Mouse (Mus musculus) embryonic facial prominence, embryonic 12.5 days (tissue): ENCODE results near the gene Oprd1. TPM values are rescaled to one million over a fixed set of nuclear protein-coding genes. Genes with fewer than 3 reads are reported as not detected.

Experiments used
- ATAC-seq: fragments of 200-750 bp; cut with Nextera tagmentation; 2 replicates; pipeline ENCODE4 v1.8.0; 2017; ENCODE audit not compliant: insufficient number of reproducible peaks, insufficient read depth, low FRiP score, low TSS enrichment
- H3K27ac ChIP-seq: fragments of 300-500 bp; sonication (generic); 2 replicates; pipeline ENCODE4 v1.5.1; 2016; ENCODE audit warnings: mild to moderate bottlenecking
- H3K27me3 ChIP-seq: fragments of 300-500 bp; sonication (generic); 2 replicates; pipeline ENCODE4 v1.6.1; 2016; ENCODE audit warnings: mild to moderate bottlenecking, moderate library complexity
- H3K36me3 ChIP-seq: fragments of 300-500 bp; sonication (generic); 2 replicates; pipeline ENCODE4 v1.6.1; 2016; ENCODE audit warnings: mild to moderate bottlenecking
- H3K4me1 ChIP-seq: fragments of 300-500 bp; sonication (generic); 2 replicates; pipeline ENCODE4 v1.6.1; 2016
- H3K4me2 ChIP-seq: fragments of 300-500 bp; sonication (generic); replicated peaks from 2 replicates; pipeline ENCODE4 v1.6.1; 2016; ENCODE audit warnings: mild to moderate bottlenecking, moderate library complexity
- H3K4me3 ChIP-seq: fragments of 300-500 bp; sonication (generic); 2 replicates; pipeline ENCODE4 v1.5.1; 2016; ENCODE audit warnings: mild to moderate bottlenecking
- H3K9ac ChIP-seq: fragments of 300-500 bp; sonication (generic); 2 replicates; pipeline ENCODE4 v1.6.1; 2016; ENCODE audit warnings: mild to moderate bottlenecking, moderate library complexity
- H3K9me3 ChIP-seq: fragments of 300-500 bp; sonication (generic); 2 replicates; pipeline ENCODE4 v1.6.1; 2016; ENCODE audit warnings: mild to moderate bottlenecking, moderate library complexity
- WGBS: fragments of 180-500 bp; shearing (Covaris S2); methylation state at CpG from one replicate; pipeline ENCODE4 v1.1.7; 2016; 5-methylcytosine and 5-hydroxymethylcytosine counted together
- polyA plus RNA-seq: library from polyadenylated mRNA; unstranded; fragments of >200 nt; fragmentation: Nextera tagmentation; extraction: Ambion mirVana; gene quantifications from 2 replicates; pipeline ENCODE4 v1.2.1, GENCODE M21; 2016

Gene Oprd1
- polyA plus RNA-seq, 1 experiment from 2014 or later: 0.52 TPM

GRCm38 (mm10) chr4:132066101-132066773 lies 78.0 kb downstream of the Oprd1 start:
- Histone ChIP-seq H3K4me2 (0 out of 2 replicates have a peak overlapping the region, but pooled peaks have one; percentile 4), H3K27me3 (no peaks in the 10 kb centered on the region), H3K27ac (no peak overlapping the region), H3K4me3 (no peak overlapping the region), H3K9me3 (no peaks in the 10 kb centered on the region), H3K9ac (no peak overlapping the region), H3K4me1 (peaks cover 14% of the 10 kb centered on the region; the same call in 1 of the 2 replicates), H3K36me3 (no peaks in the 10 kb centered on the region)
- no peak for ATAC-seq
- WGBS: 49% methylated on average over 10 of the region's 10 CpGs

- Histone ChIP-seq H3K9me3 (no peaks in the 10 kb centered on the region), H3K27ac (no peak overlapping the region), H3K4me3 (no peak overlapping the region), H3K4me2 (no peak overlapping the region), H3K27me3 (no peaks in the 10 kb centered on the region), H3K36me3 (no peaks in the 10 kb centered on the region), H3K9ac (no peak overlapping the region), H3K4me1 (peaks cover 14% of the 10 kb centered on the region; the same call in 1 of the 2 replicates)
- no peak for ATAC-seq
- 81% methylated on average over 3 of the region's 3 CpGs for WGBS
These were observed 78.7 kb downstream of the Oprd1 start for GRCm38 (mm10) chr4:132065578-132065977.

GRCm38 (mm10) chr4:132064550-132064949 lies 79.7 kb downstream of the Oprd1 start:
- no peak for ATAC-seq
- H3K9me3 ChIP-seq: no peaks in the 10 kb centered on the region
- H3K27ac ChIP-seq: no peak overlapping the region
- no peak overlapping the region for H3K4me3 ChIP-seq
- no peaks in the 10 kb centered on the region for H3K36me3 ChIP-seq
- no peak overlapping the region for H3K4me2 ChIP-seq
- no peak overlapping the region for H3K9ac ChIP-seq
- H3K4me1 ChIP-seq: peaks cover 14% of the 10 kb centered on the region; the same call in 1 of the 2 replicates
- 85% methylated on average over 5 of the region's 5 CpGs for WGBS
- no peaks in the 10 kb centered on the region for H3K27me3 ChIP-seq

GRCm38 (mm10) chr4:132062934-132063884 lies 81.1 kb downstream of the Oprd1 start:
- Histone ChIP-seq H3K9ac (no peak overlapping the region), H3K4me2 (no peak overlapping the region), H3K27me3 (no peaks in the 10 kb centered on the region), H3K27ac (no peak overlapping the region), H3K9me3 (no peaks in the 10 kb centered on the region), H3K4me1 (peaks cover 14% of the 10 kb centered on the region; the same call in 1 of the 2 replicates), H3K36me3 (no peaks in the 10 kb centered on the region), H3K4me3 (no peak overlapping the region)
- 71% methylated on average over 17 of the region's 17 CpGs for WGBS
- ATAC-seq: no peak

GRCm38 (mm10) chr4:132062289-132062688 lies 82.0 kb downstream of the Oprd1 start:
- no peaks in the 10 kb centered on the region for H3K27me3 ChIP-seq
- H3K36me3 ChIP-seq: no peaks in the 10 kb centered on the region
- H3K4me3 ChIP-seq: no peak overlapping the region
- no peak overlapping the region for H3K9ac ChIP-seq
- H3K4me2 ChIP-seq: no peak overlapping the region
- ATAC-seq: no peak
- no peak overlapping the region for H3K27ac ChIP-seq
- 46% methylated on average over 8 of the region's 8 CpGs for WGBS
- H3K9me3 ChIP-seq: no peaks in the 10 kb centered on the region
- H3K4me1 ChIP-seq: peaks cover 14% of the 10 kb centered on the region; the same call in 1 of the 2 replicates

Other genes with a start within 250 kb of the Oprd1 start
- gene Tmem200b, start 222.7 kb downstream of the Oprd1 start, polyA plus RNA-seq: 4.7 and 5.5 TPM in 2 replicates
- gene Gm10300, start 69.8 kb downstream of the Oprd1 start, polyA plus RNA-seq: not detected in 2 replicates
- 117 and 125 TPM in 2 replicates for gene Epb41, start 69.2 kb downstream of the Oprd1 start, polyA plus RNA-seq
- 131 and 140 TPM in 2 replicates for gene Ythdf2, start 67.8 kb upstream of the Oprd1 start, polyA plus RNA-seq
- gene Gmeb1, start 117.1 kb upstream of the Oprd1 start, polyA plus RNA-seq: 43.0 and 43.3 TPM in 2 replicates
- 51.7 and 54.3 TPM in 2 replicates for gene Taf12, start 129.9 kb upstream of the Oprd1 start, polyA plus RNA-seq
- 1.4 and 1.8 TPM in 2 replicates for gene Rab42, start 158.9 kb upstream of the Oprd1 start, polyA plus RNA-seq
- gene Trnau1ap, start 185.1 kb upstream of the Oprd1 start, polyA plus RNA-seq: 80.1 and 80.5 TPM in 2 replicates
- gene Rcc1, start 209.1 kb upstream of the Oprd1 start, polyA plus RNA-seq: 86.3 and 88.2 TPM in 2 replicates